Mouse (Mus musculus): ENCODE measurements around the gene Zfp787. TPM values are rescaled to one million over a fixed set of nuclear protein-coding genes. Genes with fewer than 3 reads are reported as not detected.

Zfp787 gene
- 36.9 and 41.2 TPM in 2 replicates for polyA plus RNA-seq (2015; fragmentation: Nextera tagmentation; extraction: Ambion mirVana)

DNA sequence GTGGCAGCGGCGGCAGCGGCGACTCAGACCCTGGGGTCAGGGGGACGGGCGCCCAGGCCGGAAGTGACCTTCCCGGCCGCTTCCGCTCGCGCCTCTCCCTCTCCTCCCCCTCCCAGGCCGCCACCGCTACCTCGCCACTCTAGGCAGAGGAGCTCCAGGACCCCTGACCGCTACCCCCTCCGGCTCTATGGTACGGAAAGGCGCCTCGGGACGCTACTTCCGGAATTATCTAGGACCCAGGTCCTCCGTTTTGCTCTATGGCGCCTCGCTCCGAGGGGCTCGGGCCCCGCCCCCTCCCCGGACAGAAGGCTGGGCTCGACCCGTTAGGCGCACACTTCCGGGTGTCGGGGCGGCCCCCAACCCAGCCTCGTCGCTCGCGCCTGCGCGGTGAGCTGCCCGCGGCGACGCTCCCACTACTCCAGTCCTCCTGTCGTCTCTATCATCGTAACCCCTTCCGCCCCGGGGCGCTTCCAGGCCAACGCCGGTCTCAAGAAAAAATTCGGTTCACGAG, at the start of gene Zfp787:
Zfp787 (minus strand) TSS at position 97 of the 511 bp plus-strand sequence.
- ATAC-seq (ENCODE audit: low FRiP score, low TSS enrichment) (peak; percentile 95), DNase-seq (ENCODE audit: low spot score) (peak; percentile 92)
- no peaks in the 10 kb centered on the region for H3K27me3 ChIP-seq (ENCODE audit: control insufficient read depth, insufficient read depth, low read length)
- H3K4me2 ChIP-seq (replicated peaks; ENCODE audit: low read depth) = peak within 1 kb of the TSS; percentile 89
- H3K4me3 ChIP-seq (ENCODE audit: low read depth, low read length) = peak within 1 kb of the TSS; percentile 84
- H3K27ac ChIP-seq (replicated peaks) = peak within 1 kb of the TSS; percentile 95
- no peaks in the 10 kb centered on the region for H3K9me3 ChIP-seq (ENCODE audit: control insufficient read depth, low read length)
- H3K36me3 ChIP-seq (ENCODE audit: control insufficient read depth, insufficient read depth, low read length) = no peaks in the 10 kb centered on the region
- H3K9ac ChIP-seq (ENCODE audit: low read length) = peak within 1 kb of the TSS; percentile 83
- WGBS = under 1% methylated on average over 39 of the region's 54 CpGs
- H3K4me1 ChIP-seq (replicated peaks; ENCODE audit: control insufficient read depth, insufficient read depth) = peaks cover 4% of the 10 kb centered on the region; the same call in 1 of the 2 replicates
- TF ChIP-seq CTCF (IDR thresholded peaks at IDR 0.05; ENCODE audit: low read depth) = peak; percentile 2; the same call in 1 of the 2 replicates
- no peak for TF ChIP-seq EP300 (optimal IDR thresholded peaks at IDR 0.05)

GRCm38 (mm10) chr7:6204200-6204599, 48.4 kb upstream of the Zfp787 start:
- ATAC-seq (ENCODE audit: low FRiP score, low TSS enrichment) (no peak), DNase-seq (ENCODE audit: low spot score) (no peak)
- no peak overlapping the region for H3K4me3 ChIP-seq (ENCODE audit: low read depth, low read length)
- no peaks in the 10 kb centered on the region for H3K36me3 ChIP-seq (ENCODE audit: control insufficient read depth, insufficient read depth, low read length)
- H3K9ac ChIP-seq (ENCODE audit: low read length) = no peak overlapping the region
- WGBS = 75% methylated on average over 3 of the region's 3 CpGs
- TF ChIP-seq EP300 (optimal IDR thresholded peaks at IDR 0.05) (no peak), CTCF (IDR thresholded peaks at IDR 0.05; ENCODE audit: low read depth) (no peak)
- H3K4me1 ChIP-seq (replicated peaks; ENCODE audit: control insufficient read depth, insufficient read depth) = no peaks in the 10 kb centered on the region
- H3K27me3 ChIP-seq (ENCODE audit: control insufficient read depth, insufficient read depth, low read length) = no peaks in the 10 kb centered on the region
- no peaks in the 10 kb centered on the region for H3K9me3 ChIP-seq (ENCODE audit: control insufficient read depth, low read length)
- H3K4me2 ChIP-seq (replicated peaks; ENCODE audit: low read depth) = no peak overlapping the region
- H3K27ac ChIP-seq (replicated peaks) = no peak overlapping the region

GRCm38 (mm10) chr7:6196790-6197189, 41.0 kb upstream of the Zfp787 start, which contains the start of gene Galp:
Galp (plus strand) TSS chr7:6197090.
- Histone ChIP-seq H3K4me2 (replicated peaks; ENCODE audit: low read depth) (no peak within 1 kb of the TSS), H3K9ac (ENCODE audit: low read length) (no peak within 1 kb of the TSS), H3K27ac (replicated peaks) (no peak within 1 kb of the TSS), H3K4me3 (ENCODE audit: low read depth, low read length) (no peak within 1 kb of the TSS), H3K9me3 (ENCODE audit: control insufficient read depth, low read length) (no peaks in the 10 kb centered on the region), H3K4me1 (replicated peaks; ENCODE audit: control insufficient read depth, insufficient read depth) (no peaks in the 10 kb centered on the region), H3K36me3 (ENCODE audit: control insufficient read depth, insufficient read depth, low read length) (no peaks in the 10 kb centered on the region), H3K27me3 (ENCODE audit: control insufficient read depth, insufficient read depth, low read length) (no peaks in the 10 kb centered on the region)
- ATAC-seq (ENCODE audit: low FRiP score, low TSS enrichment) (no peak), DNase-seq (ENCODE audit: low spot score) (no peak)
- TF ChIP-seq EP300 (optimal IDR thresholded peaks at IDR 0.05) = no peak
- no peak for TF ChIP-seq CTCF (IDR thresholded peaks at IDR 0.05; ENCODE audit: low read depth)
- 61% methylated on average over 3 of the region's 3 CpGs for WGBS

- no peaks in the 10 kb centered on the region for H3K4me1 ChIP-seq (replicated peaks; ENCODE audit: control insufficient read depth, insufficient read depth)
- no peak overlapping the region for H3K4me3 ChIP-seq (ENCODE audit: low read depth, low read length)
- no peak overlapping the region for H3K4me2 ChIP-seq (replicated peaks; ENCODE audit: low read depth)
- no peaks in the 10 kb centered on the region for H3K36me3 ChIP-seq (ENCODE audit: control insufficient read depth, insufficient read depth, low read length)
- DNase-seq (ENCODE audit: low spot score) = no peak
- H3K27me3 ChIP-seq (ENCODE audit: control insufficient read depth, insufficient read depth, low read length) = no peaks in the 10 kb centered on the region
- ATAC-seq (ENCODE audit: low FRiP score, low TSS enrichment) = no peak
- TF ChIP-seq CTCF (IDR thresholded peaks at IDR 0.05; ENCODE audit: low read depth) = peak; percentile 50
- TF ChIP-seq EP300 (optimal IDR thresholded peaks at IDR 0.05) = no peak
- no peaks in the 10 kb centered on the region for H3K9me3 ChIP-seq (ENCODE audit: control insufficient read depth, low read length)
- 35% methylated on average over 2 of the region's 2 CpGs for WGBS
- no peak overlapping the region for H3K9ac ChIP-seq (ENCODE audit: low read length)
- no peak overlapping the region for H3K27ac ChIP-seq (replicated peaks)
Measured at GRCm38 (mm10) chr7:6195777-6196176, 40.0 kb upstream of the Zfp787 start.

DNA sequence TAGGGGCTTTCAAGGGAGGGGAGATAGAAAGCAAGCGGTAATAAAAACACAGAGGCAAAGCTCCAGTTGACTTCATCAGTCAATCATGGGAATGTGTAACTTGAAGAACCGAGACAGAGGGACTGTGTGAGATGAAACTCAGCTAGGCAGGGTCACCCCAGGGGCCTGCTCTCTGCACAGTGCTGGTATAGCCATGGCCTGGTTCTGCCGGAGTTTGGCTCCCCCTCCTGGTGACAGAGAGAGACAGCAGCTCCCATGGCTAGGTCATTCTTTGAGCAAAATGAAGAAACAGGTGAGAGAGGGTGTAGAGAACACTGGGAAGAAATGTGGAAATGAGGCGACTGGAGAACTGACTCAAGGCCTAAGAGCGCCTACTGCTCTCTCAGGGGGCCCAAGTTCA, 38.3 kb upstream of the Zfp787 start:
- 15% methylated on average over 5 of the region's 5 CpGs for WGBS
- Histone ChIP-seq H3K27ac (replicated peaks) (no peak overlapping the region), H3K9me3 (ENCODE audit: control insufficient read depth, low read length) (no peaks in the 10 kb centered on the region), H3K4me3 (ENCODE audit: low read depth, low read length) (no peak overlapping the region), H3K27me3 (ENCODE audit: control insufficient read depth, insufficient read depth, low read length) (no peaks in the 10 kb centered on the region), H3K9ac (ENCODE audit: low read length) (no peak overlapping the region), H3K4me1 (replicated peaks; ENCODE audit: control insufficient read depth, insufficient read depth) (no peaks in the 10 kb centered on the region), H3K4me2 (replicated peaks; ENCODE audit: low read depth) (no peak overlapping the region), H3K36me3 (ENCODE audit: control insufficient read depth, insufficient read depth, low read length) (no peaks in the 10 kb centered on the region)
- no peak for TF ChIP-seq EP300 (optimal IDR thresholded peaks at IDR 0.05)
- TF ChIP-seq CTCF (IDR thresholded peaks at IDR 0.05; ENCODE audit: low read depth) = peak; percentile 89
- DNase-seq (ENCODE audit: low spot score) (peak; percentile 71), ATAC-seq (ENCODE audit: low FRiP score, low TSS enrichment) (peak; percentile 78)

GRCm38 (mm10) chr7:6191376-6191775, 35.6 kb upstream of the Zfp787 start:
- Histone ChIP-seq H3K27ac (replicated peaks) (no peak overlapping the region), H3K27me3 (ENCODE audit: control insufficient read depth, insufficient read depth, low read length) (no peaks in the 10 kb centered on the region), H3K4me3 (ENCODE audit: low read depth, low read length) (no peak overlapping the region), H3K4me1 (replicated peaks; ENCODE audit: control insufficient read depth, insufficient read depth) (no peaks in the 10 kb centered on the region), H3K4me2 (replicated peaks; ENCODE audit: low read depth) (no peak overlapping the region), H3K9ac (ENCODE audit: low read length) (no peak overlapping the region), H3K36me3 (ENCODE audit: control insufficient read depth, insufficient read depth, low read length) (peaks cover 3% of the 10 kb centered on the region; the same call in 1 of the 2 replicates), H3K9me3 (ENCODE audit: control insufficient read depth, low read length) (no peaks in the 10 kb centered on the region)
- WGBS = 35% methylated on average over 3 of the region's 3 CpGs
- DNase-seq (ENCODE audit: low spot score) = peak; percentile 81
- 0 out of 2 replicates have a peak, but pooled peaks have one; percentile 45 for ATAC-seq (ENCODE audit: low FRiP score, low TSS enrichment)
- TF ChIP-seq CTCF (IDR thresholded peaks at IDR 0.05; ENCODE audit: low read depth) (peak; percentile 90), EP300 (optimal IDR thresholded peaks at IDR 0.05) (no peak)

Data from stomach, postnatal 0 days (tissue).